Mouse (Mus musculus): Measurements from ENCODE around the gene Zic2.

Zic2 gene

DNA sequence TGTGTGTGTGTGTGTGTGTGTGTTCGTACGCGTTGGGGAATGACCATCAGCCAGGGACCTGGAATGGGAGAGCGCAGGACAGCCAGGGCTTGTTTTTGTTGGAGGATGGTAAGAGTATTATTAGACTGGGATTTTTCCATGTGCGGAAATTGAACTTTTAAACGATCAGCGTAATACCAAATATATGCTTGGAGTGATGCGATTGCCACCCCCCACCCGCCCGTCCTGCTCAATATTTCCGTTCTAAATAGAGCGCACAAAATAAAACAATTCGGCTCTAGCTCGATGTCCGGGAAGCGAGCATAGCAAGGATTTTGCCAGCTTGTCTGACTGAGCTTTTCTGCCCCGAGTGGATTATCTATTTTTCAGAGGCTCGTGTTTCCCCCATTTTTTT, 1.6 kb downstream of the Zic2 start:
- no peak for DNase-seq (ENCODE audit: low spot score in 2 of 2)

DNA sequence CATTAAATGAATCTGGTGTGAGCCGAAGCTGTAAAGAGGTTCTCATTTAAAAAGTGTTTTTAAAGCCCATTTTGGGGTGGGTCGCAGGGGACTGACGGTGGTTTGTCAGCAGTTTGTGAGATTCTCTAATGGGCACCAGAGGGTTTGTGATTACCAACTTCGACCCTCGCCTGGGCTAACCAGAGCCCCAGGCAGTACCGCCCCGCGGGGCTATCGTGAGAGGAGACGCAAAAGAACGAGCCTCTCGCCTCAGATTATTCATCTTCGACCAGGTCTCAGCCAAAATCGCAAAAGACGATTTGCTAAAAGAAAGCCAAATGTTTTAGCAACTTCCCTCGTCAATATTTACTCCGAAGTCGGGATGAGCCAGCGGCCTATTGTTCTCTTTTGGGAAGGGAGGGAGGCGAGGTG, 2.0 kb downstream of the Zic2 start:
- DNase-seq (ENCODE audit: low spot score in 2 of 2): no peak

DNA sequence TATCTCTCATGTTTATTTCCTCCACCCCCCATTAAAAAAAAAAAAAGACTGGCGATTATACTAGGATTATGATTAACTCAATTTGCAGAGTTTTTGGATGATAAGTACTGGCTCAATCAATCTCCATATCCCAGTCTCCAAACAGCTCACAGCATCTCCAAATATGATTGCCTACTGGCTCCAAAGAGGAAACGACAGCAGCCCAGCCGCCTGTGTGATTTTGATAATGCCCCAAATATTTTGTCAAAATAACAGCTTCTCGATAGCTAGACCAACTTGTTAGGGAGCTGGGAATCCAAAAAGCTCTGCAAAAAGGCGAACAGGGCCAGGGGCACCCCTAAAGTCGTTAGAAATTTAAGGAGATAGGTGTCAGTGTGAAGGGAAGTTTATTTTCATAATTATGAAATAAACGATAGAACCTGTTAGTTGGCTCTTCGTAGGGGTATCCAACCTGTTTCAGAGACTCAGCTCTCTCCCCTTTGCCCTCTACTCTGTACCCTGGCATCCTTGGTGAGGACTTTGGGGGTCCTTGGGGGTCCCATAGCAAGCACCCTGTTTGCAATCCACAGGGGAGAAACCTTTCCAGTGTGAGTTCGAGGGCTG, 2.8 kb downstream of the Zic2 start:
- no peak for DNase-seq (ENCODE audit: low spot score in 2 of 2)

DNA sequence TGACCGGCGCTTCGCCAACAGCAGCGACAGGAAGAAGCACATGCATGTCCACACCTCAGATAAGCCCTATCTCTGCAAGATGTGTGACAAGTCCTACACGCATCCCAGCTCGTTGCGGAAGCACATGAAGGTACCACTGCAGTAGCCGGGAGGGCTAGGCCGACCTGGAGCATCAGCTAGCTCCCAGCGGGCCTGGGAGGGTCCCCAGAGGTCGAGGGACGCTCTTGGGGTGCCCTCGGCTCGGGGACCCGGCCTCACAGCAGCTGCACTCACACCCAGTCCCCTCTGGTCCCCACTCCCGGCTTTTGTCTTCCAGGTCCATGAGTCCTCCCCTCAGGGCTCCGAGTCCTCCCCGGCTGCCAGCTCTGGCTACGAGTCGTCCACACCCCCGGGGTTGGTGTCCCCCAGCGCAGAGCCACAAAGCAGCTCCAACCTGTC, 3.4 kb downstream of the Zic2 start:
- no peak for DNase-seq (ENCODE audit: low spot score in 2 of 2)

DNA sequence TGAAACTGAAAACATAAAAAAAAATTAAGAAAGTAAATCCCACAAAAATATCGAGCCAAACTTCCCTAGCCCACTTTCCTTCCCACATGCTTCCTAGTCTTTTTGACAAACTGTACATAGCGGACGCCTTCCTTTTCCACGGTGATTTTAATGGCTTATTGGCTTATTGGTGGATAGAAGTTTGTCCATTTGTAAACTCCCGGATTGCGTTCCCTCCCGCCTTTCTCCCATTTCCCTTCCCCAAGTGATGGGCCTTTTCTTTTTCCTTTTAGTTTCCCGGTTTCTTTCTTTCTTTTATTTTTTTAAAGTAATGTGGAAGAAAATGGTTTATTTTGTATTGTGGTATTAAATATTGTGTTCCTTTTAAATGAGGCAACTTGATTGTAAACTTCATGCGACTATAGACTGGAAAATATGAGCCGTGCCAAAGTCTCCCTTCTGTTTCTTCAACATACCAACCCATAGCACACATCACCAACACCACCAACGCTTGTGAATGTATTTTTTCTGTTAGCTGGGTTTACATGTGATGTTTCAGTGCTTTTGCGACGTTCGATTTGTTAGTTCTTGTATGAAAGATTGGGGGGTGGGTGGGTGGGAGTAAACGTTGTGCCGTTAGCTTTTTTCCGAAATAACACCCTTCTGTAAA, 4.3 kb downstream of the Zic2 start:
- DNase-seq (ENCODE audit: low spot score in 2 of 2): no peak

DNA sequence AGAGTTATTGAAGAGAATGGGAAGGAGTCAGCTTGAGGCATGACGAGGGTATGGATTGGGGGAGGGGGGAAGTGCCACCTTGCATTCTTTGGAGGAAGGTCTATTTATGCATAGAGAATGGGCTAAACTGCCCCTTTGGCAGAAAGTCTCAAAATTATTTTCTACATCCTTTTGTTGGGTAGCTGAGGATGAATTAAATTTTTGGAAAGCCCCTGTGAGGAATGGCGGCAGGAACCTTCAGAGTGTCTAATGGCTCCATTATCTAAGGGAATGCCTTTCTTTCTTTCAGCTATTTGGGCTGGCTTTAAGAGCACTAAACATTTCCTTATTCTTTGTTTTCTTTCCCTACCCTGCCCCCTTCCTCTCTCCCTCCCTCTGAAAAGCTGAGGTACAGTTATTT, 5.1 kb downstream of the Zic2 start:
- DNase-seq (ENCODE audit: low spot score in 2 of 2): no peak

DNA sequence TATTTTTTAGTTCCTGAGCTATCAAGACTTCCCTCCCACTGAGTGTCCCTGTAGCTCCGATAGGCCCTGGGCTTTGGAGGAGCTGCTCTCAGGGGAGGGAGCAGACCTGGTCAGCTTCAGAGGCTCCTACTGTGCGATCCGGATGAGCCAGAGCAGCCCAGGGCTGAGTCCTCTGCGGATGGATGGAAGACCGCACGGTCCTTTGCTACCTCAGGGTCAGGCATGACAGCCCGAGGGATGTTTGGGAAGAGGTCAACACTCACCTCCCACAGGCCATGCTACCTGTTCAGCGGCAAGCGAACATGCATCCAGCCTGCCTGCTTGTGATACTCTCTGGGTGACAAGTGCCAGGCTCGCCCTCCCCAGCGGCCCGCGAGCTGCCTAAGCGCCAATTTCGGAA, 5.9 kb downstream of the Zic2 start:
- no peak for DNase-seq (ENCODE audit: low spot score in 2 of 2)

DNA sequence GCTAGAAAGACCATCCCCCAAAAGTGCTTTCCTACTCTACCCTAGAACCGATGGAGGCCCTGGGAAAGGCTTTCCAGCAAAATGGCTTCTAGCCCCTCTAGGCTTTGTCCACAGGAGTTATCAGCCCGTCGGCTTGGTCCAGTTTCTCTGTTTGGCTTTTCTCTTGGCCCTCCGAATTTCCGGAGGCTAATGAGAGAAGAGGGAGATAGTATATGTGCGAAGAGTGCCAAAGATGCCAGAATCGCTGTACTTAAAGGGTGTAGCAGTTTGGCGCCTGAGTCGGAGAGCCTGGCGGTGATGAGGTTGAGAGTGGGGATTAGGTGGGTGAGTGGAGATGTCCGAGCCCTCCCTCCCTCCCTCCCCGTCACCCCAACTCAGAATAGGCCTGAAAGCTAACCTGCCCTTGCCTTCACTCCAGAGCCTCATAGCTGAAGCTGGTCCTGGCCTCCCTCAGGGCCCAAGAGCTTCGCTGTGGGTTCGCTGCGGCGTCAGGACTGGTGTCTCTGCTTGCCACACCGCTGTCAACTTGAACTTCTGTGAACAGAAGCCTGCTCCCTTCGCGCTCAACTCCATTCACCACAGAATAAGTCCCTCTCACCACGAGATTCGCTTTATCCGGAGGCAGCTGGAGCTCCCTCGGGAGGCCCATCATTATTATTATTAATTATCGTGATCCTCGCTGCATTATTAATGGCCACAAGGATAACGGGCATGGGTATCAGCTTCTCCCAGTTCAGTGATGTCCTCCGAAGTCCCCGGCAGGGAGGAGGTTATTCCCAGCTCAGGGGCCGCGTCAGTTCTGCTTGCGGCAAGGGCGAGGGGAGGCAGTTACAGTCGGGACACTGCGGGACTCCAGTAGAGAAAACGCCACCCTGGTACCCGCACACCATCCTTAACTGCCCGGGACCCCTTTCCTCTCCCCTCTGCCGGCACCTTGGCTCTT, 7.1 kb downstream of the Zic2 start:
- no peak for DNase-seq (ENCODE audit: low spot score in 2 of 2)

DNA sequence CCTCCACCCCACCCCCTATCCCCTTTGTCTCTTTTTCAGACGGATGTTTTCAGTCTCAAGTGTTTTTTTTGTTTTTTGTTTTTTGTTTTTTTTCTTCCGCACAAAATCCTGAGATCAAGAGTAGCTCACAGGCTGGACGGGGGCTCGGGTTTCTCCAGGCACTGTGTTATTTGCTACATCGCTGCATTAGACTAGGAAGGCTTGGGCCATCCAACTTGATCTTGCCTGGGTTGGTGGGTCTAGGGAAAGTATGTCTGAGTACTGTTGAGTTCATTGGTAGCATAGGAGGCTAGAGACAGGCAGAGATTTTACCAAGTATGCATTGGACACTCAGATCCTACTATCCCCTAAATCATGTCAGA, 7.8 kb downstream of the Zic2 start:
- DNase-seq (ENCODE audit: low spot score in 2 of 2): no peak

DNA sequence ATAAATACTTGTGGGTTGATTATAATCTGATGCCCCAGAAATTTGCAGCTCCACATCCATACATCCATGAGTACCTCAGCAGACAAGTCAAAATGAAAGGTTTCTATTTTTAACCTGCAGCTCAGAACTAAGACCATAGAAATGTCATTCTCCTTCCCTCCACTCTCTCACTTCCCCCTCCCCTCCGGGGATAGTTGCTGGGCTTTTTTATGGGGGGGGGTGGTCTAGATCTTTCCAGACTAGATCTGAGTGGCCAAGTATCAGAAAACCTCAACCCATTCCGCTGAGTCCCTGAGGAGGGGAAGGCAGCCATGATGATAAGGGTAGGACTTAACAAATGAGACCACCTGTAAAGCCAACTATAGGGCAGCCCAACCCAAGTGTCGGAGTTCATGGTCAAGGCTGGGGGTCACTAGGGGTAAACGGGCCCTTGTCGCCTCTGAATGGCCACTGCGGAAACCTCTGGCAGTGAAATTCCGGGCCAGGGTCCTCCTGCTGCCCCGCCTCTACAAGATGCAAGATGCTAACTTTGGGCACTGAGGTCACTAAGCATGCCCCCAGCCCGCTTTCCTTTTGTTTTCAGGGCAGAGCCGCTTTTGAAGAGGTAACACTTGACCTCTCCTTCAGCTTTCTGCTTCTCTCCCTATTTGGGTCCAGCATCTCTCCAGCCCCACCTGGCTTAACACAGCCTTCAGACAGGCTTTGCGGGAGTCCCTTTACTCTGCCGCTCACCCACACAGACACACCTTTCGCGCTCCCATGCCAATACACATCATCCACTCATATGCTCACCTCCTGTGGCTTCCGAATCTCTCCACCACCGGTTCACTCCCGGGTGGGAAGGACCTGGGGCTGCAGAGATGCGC, 8.6 kb downstream of the Zic2 start:
- no peak for DNase-seq (ENCODE audit: low spot score in 2 of 2)

DNA sequence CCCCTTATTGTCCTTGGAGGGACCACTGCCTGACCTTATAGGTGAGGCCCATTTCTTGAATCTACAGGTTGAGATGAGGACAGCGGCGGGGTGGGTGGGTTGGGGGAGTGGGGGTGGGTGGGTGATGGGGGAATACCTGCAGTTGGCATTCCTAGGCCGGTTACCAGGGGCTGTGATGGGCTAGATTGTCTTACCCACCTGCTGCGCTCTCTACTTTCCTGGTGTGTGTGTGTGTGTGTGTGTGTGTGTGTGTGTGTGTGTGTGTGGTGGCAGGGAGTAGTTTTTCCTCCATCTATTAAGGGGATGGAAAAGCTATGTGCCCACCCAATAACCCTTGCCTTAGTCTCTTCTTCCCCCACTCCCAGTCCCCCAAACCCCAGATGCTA, 9.2 kb downstream of the Zic2 start:
- DNase-seq (ENCODE audit: low spot score in 2 of 2): no peak

DNA sequence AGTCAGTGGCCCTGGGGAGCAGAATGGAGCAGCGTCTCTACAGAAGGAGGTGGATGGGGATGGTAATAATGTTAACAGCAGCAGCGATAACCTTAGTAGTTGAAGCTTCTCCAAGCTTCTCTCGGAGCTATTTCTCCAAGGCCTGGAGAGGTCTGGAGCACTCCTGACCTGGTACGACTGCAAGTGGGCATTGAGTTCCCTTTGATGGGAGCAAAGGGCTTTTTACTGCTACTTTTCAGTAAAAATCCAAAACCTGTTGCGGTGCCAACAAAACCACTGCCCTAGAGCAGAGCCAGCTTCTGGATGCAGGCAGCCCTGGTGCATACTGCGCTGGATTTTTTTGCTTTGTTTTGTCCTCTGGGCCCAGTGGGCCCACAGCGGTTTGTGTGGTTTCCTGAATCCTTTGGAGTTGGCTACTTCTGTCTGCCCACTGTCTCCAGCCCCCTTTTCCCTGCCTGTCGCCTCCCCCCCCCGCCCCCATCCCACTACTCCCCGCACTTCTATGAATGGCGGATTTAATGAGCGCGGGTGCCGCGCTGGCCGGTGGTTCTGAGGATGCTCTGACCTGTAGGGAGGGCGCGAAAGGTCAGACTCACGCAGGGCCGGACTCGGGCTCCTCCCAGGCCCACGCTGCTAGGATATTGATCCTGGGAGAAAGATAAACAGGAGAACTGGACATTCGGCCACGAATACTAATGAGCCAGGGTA, 9.8 kb downstream of the Zic2 start:
- DNase-seq (ENCODE audit: low spot score in 2 of 2): no peak

DNA sequence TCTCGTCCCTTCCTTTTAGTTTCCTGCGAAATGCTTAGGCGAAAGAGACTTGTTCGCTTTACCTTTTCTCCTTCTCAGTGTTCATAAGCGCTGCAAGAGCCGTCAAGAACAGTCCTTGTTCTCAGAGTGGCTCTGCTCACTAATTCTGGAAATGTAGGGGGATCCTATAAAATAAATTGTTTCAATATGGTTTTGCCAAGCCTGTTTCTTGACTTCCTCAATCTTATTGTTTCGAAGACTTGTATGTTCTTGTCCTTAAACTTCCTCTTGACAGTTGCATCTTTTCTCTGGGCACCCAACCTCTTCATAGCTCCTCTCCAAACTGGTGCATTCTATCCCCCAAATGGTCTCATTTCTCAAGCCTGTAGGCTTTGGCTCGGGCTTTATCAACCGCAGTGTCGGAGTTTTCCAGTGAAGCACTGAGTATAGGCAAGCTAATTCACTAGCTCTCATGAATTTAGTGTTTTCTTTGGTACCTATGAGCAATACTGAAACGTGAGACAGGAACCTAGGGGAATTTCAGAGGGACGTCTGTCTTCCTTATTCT, 10.5 kb downstream of the Zic2 start:
- no peak for DNase-seq (ENCODE audit: low spot score in 2 of 2)

DNA sequence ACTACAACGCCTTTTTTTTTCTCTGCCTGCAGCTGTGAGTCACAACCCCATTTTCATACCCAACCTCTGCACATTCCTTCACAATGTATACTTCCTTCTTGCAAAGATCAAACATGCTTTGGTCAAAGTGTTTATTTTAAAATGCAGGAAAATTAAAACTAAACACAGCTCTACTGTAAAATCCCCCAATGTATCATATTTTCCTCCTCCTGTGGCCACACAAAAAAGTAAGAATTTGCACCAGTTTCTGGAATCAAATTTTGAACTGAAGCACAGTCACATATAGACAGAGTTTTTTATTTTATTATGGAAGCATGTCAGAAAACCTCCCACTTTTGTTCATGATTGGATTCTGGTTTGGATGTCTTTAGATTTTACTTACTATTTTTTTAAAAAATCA, 11.4 kb downstream of the Zic2 start:
- DNase-seq (ENCODE audit: low spot score in 2 of 2): no peak

DNA sequence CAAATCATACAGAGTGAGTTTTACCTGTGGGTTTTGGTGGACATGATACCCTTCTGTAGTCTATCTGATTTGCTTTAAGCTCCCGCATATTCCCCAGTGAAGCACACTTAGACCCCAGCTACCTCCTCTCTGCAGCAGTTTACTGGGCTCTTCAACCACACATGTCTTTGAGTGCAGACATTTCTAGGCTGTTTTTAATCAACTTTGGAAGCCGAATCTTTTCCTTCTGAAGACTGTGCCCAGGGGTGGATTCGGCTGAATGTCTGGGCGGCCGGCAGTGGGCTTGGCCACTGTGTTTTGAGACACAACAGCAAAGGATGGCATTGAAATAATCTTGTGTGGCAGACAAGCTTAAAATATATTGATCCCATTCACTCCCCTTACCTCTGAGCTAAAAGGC, 12.1 kb downstream of the Zic2 start:
- no peak for DNase-seq (ENCODE audit: low spot score in 2 of 2)

DNA sequence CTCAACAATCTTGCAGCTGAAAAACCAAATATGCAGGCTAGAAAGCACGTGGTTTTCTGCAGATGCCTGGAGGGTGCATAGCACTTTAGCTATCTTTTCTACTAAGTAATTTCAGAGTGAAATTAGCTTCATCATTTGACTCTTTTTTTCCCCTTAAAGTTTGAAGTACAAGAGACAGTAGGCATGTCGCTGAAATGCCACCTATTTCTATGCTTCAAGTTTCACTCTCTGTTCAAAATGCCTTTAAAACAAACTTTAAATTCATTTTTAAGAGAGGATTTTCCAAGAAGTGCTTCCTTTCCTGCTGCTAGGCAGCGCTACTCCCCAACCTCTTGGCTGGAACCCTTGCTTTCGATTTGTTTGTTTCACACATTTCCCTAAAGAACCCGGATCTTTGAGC, 13.8 kb downstream of the Zic2 start:
- DNase-seq (ENCODE audit: low spot score in 2 of 2): no peak

DNA sequence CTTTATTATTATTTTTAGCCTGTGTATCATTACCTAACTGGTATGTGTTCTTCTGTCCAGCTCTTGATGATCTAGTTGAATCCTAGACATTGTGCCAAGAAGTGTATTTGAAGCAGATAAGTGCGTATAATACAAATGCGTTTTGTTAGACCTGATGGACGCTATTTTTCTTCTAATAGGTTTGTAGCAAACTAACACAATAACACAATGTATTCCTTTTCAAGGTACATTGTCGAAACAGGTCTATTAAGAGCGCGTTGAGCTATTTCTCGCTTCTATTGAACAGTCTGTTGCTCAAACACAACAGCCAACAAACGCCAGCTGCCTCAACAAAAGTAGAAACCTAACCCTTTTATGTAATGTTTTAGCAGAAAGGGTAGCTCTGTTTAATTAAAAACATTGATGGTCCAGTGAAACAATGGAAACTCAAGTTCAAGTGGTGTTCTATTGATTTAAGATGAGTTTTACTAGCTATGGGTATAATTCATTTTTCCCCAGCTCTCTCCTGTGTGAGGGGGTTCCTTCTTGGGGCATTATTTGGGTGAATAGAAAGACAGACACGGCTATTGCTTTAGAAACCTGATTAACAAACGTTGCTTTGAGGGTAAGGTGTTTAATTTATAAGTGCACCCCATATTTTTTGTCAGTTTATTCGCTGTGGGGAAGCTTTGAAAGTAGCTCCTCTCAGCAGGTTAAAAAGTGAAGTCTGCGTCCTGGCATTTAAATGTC, 14.6 kb downstream of the Zic2 start:
- no peak for DNase-seq (ENCODE audit: low spot score in 2 of 2)

DNA sequence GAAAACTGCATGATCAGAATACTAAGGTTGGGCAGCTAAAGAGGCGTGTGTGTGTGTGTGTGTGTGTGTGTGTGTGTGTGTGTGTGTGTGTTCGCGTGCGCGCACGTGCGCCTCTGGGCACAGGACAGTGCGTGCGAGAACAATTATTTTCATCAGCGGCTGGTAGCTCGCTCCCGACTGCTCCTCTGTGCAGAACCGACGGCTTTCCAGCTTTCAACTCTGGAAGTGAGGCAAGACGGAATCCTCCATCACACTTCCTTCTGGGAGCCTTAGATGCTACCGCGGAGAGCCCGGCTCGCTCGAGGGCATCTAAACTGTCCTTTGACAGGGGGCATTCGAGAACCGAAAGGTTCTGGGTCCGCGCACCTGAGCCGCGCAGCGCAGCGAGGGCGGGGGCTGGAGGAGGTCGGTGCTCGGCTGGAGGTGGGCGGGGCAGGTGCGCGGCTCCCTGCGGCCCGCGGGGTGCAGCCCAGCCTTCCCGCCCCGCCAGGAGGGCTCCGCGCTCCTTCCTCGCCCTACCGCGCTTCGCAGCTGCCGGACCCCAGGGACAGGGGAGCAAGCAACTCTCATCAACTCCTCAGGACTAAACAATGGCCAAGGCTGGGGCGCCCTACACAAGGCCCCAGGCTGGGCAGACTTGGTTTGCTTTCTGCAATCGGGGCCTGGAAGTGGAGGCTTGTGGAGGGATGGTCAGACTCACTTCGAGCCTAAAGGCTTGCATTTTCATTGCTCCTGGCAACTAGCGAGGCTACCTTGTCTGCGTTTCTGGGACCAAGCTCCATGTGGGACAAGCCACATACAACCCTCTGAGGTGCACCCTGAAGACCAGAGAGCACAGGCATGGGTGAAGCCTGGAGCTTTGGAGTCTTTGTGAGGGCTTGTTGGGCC, 15.4 kb downstream of the Zic2 start, which contains the start of gene Gm10837:
Gene Gm10837, plus strand, starts transcription at position 146 of the 888 bp plus-strand sequence.
- DNase-seq (ENCODE audit: low spot score in 2 of 2): no peak

DNA sequence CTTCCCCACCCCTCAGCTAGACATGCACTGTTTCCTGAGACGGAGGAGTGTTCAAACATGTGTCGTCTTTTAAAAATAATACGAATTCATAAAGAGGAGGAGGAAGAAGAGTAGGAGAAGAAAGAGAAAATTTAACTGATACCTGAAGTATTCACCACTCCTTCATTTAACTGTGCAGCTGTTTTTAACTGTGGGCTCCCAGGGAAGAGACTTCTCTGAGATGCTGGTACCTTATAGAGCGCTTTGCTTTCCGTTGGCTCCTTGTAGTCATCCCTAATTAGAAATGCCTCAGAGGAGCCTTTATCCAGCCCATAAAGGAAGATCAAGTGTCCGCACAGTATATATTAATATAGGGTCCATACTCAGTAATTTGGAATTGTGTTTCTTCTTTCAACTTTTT, 16.3 kb downstream of the Zic2 start:
- DNase-seq (ENCODE audit: low spot score in 2 of 2): no peak

Measured in spleen, postnatal 4 days (tissue).